Mouse (Mus musculus): ENCODE measurements around the gene Siglecf.
A peak's percentile ranks its signal among the peaks of the same experiment; 100 is the strongest.

Siglecf gene

GRCm38 (mm10) chr7:43351154-43351553 is at the start of gene Siglecf:
TSS of gene Siglecf (plus strand) at chr7:43351341.
- DNase-seq = no peak

- DNase-seq = no peak
Observed at GRCm38 (mm10) chr7:43305235-43305634, 45.9 kb upstream of the Siglecf start.

- DNase-seq = peak; percentile 7 to 13
Observed at GRCm38 (mm10) chr7:43309069-43309468, 42.1 kb upstream of the Siglecf start.

- no peak for DNase-seq
Observed at GRCm38 (mm10) chr7:43311632-43312031, 39.5 kb upstream of the Siglecf start.

GRCm38 (mm10) chr7:43312386-43313012 is 38.6 kb upstream of the Siglecf start:
- no peak for DNase-seq

GRCm38 (mm10) chr7:43313013-43313428 is 38.1 kb upstream of the Siglecf start, which contains the start of gene Zfp715:
TSS of gene Zfp715 (minus strand) at chr7:43313294.
- DNase-seq = peak; percentile 88 to 90

- no peak for DNase-seq
Observed at GRCm38 (mm10) chr7:43326223-43326780, 24.8 kb upstream of the Siglecf start.

- DNase-seq = no peak
Observed at GRCm38 (mm10) chr7:43328101-43328500, 23.0 kb upstream of the Siglecf start.

- DNase-seq = peak; percentile 18 to 37
Observed at GRCm38 (mm10) chr7:43333203-43333602, 17.9 kb upstream of the Siglecf start.

GRCm38 (mm10) chr7:43333899-43334298 is 17.2 kb upstream of the Siglecf start:
- DNase-seq = no peak

- no peak for DNase-seq
Observed at GRCm38 (mm10) chr7:43340771-43341170, 10.4 kb upstream of the Siglecf start.

GRCm38 (mm10) chr7:43343191-43343590 is 8.0 kb upstream of the Siglecf start:
- DNase-seq = no peak

GRCm38 (mm10) chr7:43344020-43344419 is 7.1 kb upstream of the Siglecf start:
- no peak for DNase-seq

GRCm38 (mm10) chr7:43344491-43344890 is 6.7 kb upstream of the Siglecf start:
- DNase-seq = no peak

GRCm38 (mm10) chr7:43346148-43346547 is 5.0 kb upstream of the Siglecf start:
- no peak for DNase-seq

GRCm38 (mm10) chr7:43346571-43346970 is 4.6 kb upstream of the Siglecf start:
- no peak for DNase-seq

- peak; percentile 42 to 50 for DNase-seq
Observed at GRCm38 (mm10) chr7:43349623-43350022, 1.5 kb upstream of the Siglecf start.

GRCm38 (mm10) chr7:43353118-43353517 is 2.0 kb downstream of the Siglecf start:
- DNase-seq = peak; percentile 14 to 16

- no peak for DNase-seq
Observed at GRCm38 (mm10) chr7:43353758-43354157, 2.6 kb downstream of the Siglecf start.

GRCm38 (mm10) chr7:43354893-43355835 is 4.0 kb downstream of the Siglecf start:
- DNase-seq = no peak

- DNase-seq = no peak
Observed at GRCm38 (mm10) chr7:43358556-43358955, 7.4 kb downstream of the Siglecf start.

- DNase-seq = no peak
Observed at GRCm38 (mm10) chr7:43361442-43361841, 10.3 kb downstream of the Siglecf start.

GRCm38 (mm10) chr7:43362021-43362420 is 10.9 kb downstream of the Siglecf start:
- DNase-seq = no peak

- peak; percentile 23 to 34 for DNase-seq
Observed at GRCm38 (mm10) chr7:43378226-43378625, 27.1 kb downstream of the Siglecf start.
